Mouse (Mus musculus) neural tube, embryonic 11.5 days (tissue): ENCODE measurements around the gene Foxo1. TPM values are rescaled to one million over a fixed set of nuclear protein-coding genes. Genes with fewer than 3 reads are reported as not detected.

Experiments used
- ATAC-seq: fragments of 200-750 bp; cut with Nextera tagmentation; 2 replicates; pipeline ENCODE4 v1.8.0; 2017; ENCODE audit warnings: moderate number of reproducible peaks, mild to moderate bottlenecking, moderate TSS enrichment, moderate library complexity; ENCODE audit not compliant: insufficient read depth, low FRiP score, low TSS enrichment
- DNase-seq: peaks from one replicate; pipeline ENCODE4 v3.0.0-alpha.2; 2015; ENCODE audit warnings: low spot score
- H3K27ac ChIP-seq: fragments of 300-500 bp; sonication (generic); 2 replicates; pipeline ENCODE4 v1.5.1; 2014; ENCODE audit warnings: low read depth, mild to moderate bottlenecking, low read length
- H3K27me3 ChIP-seq: fragments of 300-500 bp; sonication (generic); 2 replicates; pipeline ENCODE4 v1.6.1; 2014; ENCODE audit warnings: mild to moderate bottlenecking, low read length, mixed read lengths; ENCODE audit not compliant: control insufficient read depth, insufficient read depth
- H3K36me3 ChIP-seq: fragments of 300-500 bp; sonication (generic); 2 replicates; pipeline ENCODE4 v1.6.1; 2014; ENCODE audit warnings: mild to moderate bottlenecking, low read length, moderate library complexity, mixed read lengths; ENCODE audit not compliant: control insufficient read depth, insufficient read depth
- H3K4me1 ChIP-seq: fragments of 300-500 bp; sonication (generic); 2 replicates; pipeline ENCODE4 v1.6.1; 2014; ENCODE audit warnings: low read length, mixed read lengths; ENCODE audit not compliant: control insufficient read depth, insufficient read depth
- H3K4me2 ChIP-seq: fragments of 300-500 bp; sonication (generic); 2 replicates; pipeline ENCODE4 v1.6.1; 2014; ENCODE audit warnings: low read depth, mild to moderate bottlenecking, moderate library complexity
- H3K4me3 ChIP-seq: fragments of 300-500 bp; sonication (generic); 2 replicates; pipeline ENCODE4 v1.5.1; 2014; ENCODE audit warnings: low read depth, low read length
- H3K9ac ChIP-seq: fragments of 300-500 bp; sonication (generic); 2 replicates; pipeline ENCODE4 v1.6.1; 2014; ENCODE audit warnings: mild to moderate bottlenecking, low read length
- H3K9me3 ChIP-seq: fragments of 300-500 bp; sonication (generic); 2 replicates; pipeline ENCODE4 v1.6.1; 2016; ENCODE audit warnings: low read length; ENCODE audit not compliant: control insufficient read depth
- WGBS: fragments of 180-500 bp; shearing (Covaris S2); extraction: QIAGEN DNeasy Blood & Tissue Kit; methylation state at CpG from one replicate; pipeline ENCODE4 v1.1.7; 2014; 5-methylcytosine and 5-hydroxymethylcytosine counted together
- polyA plus RNA-seq: library from polyadenylated mRNA; unstranded; fragments of >200 nt; fragmentation: Nextera tagmentation; extraction: Ambion mirVana; gene quantifications from 2 replicates; pipeline ENCODE4 v1.2.1, GENCODE M21; 2014

The Foxo1 gene
- polyA plus RNA-seq, 1 experiment from 2014 or later: 4.2 TPM

DNA sequence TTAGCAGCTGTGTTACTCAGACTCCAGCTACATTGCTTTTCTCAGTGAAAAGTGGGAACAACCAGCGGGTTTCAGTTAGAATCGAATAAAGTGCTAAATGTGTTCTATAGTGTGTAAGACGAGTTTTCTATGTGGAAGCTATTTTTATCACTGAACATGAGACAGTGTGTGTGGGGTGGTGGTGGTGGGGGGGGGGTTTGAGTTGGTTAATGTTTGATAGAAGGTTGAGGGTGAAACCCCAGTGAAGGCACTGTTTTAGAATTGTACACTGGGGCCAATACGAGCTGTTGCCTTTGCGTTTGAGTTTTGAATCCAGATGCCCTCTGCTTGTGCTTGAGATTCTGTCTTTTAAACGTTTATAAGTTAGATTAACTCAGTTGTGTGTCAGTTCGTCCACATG, 24.4 kb downstream of the Foxo1 start:
- H3K4me2 ChIP-seq: no peak overlapping the region
- no peaks in the 10 kb centered on the region for H3K4me1 ChIP-seq
- no peaks in the 10 kb centered on the region for H3K36me3 ChIP-seq
- ATAC-seq: no peak
- no peak overlapping the region for H3K27ac ChIP-seq
- 82% methylated on average over 7 of the region's 7 CpGs for WGBS
- H3K27me3 ChIP-seq: no peaks in the 10 kb centered on the region
- no peak for DNase-seq
- H3K4me3 ChIP-seq: no peak overlapping the region
- H3K9me3 ChIP-seq: no peaks in the 10 kb centered on the region
- no peak overlapping the region for H3K9ac ChIP-seq

DNA sequence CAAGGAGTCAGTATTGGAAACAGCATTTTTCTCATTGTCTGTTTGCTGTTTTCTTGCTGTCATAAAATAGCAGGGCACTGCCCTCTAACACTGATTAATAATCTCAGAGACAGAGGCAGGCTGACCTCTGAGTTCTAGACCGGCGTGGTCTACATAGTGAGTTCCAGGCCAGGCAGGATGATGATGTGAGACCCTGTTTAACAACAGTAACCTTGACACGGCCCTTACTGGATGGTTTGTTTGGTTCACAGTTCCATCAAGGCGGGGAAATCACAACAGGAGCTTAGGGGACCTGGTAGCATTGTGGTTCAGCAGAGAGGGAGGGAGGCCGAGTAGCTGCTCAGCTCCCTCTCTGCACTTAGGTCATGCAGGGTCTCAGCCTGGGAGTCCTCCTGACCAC, 25.8 kb downstream of the Foxo1 start:
- Histone ChIP-seq H3K27ac (no peak overlapping the region), H3K9ac (no peak overlapping the region), H3K27me3 (no peaks in the 10 kb centered on the region), H3K4me2 (no peak overlapping the region), H3K4me3 (no peak overlapping the region), H3K36me3 (no peaks in the 10 kb centered on the region), H3K4me1 (no peaks in the 10 kb centered on the region), H3K9me3 (no peaks in the 10 kb centered on the region)
- DNase-seq: no peak
- ATAC-seq: no peak
- WGBS: 59% methylated on average over 5 of the region's 5 CpGs

DNA sequence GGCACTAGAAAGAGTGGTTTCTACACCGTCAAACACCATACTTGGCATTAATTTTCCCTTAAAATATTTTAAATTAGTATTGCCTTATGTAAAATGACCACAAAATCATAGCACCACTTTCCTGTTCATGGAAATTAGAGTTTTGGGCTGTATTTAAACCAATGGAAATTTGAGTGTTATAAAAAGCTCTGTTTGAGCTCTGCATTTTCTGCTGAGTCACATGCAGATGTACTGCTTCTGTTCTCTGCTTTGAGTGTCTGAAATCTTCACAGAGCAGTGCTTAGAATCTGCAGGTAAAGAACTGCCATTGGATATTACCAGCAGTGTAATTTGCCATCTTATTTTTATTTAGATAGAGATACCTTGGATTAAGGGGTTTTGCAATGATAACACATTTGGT, 27.6 kb downstream of the Foxo1 start:
- Histone ChIP-seq H3K4me2 (no peak overlapping the region), H3K9me3 (no peaks in the 10 kb centered on the region), H3K4me3 (no peak overlapping the region), H3K9ac (no peak overlapping the region), H3K27me3 (no peaks in the 10 kb centered on the region), H3K4me1 (peaks cover 5% of the 10 kb centered on the region; the same call in 1 of the 2 replicates), H3K27ac (no peak overlapping the region), H3K36me3 (no peaks in the 10 kb centered on the region)
- 68% methylated on average over 1 of the region's 1 CpGs for WGBS
- DNase-seq (no peak), ATAC-seq (no peak)

DNA sequence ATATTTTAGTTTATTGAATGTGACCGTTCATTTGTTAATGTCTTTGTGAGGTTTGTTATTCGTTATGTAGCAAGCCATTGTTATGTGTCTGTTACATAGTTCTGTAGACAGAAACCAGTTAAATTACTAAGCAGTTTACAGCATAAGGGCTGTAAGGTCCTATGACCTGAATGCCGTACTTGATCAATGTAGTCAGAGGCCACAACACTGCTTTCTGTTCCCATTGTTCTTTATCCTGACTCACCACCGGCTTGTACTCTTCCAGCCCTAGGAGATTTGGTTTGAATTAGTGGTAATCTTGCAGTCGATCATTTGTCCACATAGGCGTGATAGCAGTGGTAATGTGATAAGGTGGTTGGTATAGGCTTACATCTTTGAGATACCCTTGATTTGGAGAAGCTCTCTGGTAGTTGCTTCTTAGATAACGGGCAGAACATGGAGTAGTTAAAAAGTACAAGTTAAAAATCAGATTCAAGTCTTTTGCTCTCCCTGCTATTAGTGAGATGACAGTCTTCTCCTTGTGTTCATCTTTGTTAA, 28.2 kb downstream of the Foxo1 start:
- Histone ChIP-seq H3K4me2 (no peak overlapping the region), H3K4me1 (peaks cover 5% of the 10 kb centered on the region; the same call in 1 of the 2 replicates), H3K9me3 (no peaks in the 10 kb centered on the region), H3K36me3 (no peaks in the 10 kb centered on the region), H3K9ac (no peak overlapping the region), H3K27me3 (no peaks in the 10 kb centered on the region), H3K4me3 (no peak overlapping the region), H3K27ac (no peak overlapping the region)
- DNase-seq: no peak
- ATAC-seq: no peak
- 78% methylated on average over 7 of the region's 7 CpGs for WGBS

DNA sequence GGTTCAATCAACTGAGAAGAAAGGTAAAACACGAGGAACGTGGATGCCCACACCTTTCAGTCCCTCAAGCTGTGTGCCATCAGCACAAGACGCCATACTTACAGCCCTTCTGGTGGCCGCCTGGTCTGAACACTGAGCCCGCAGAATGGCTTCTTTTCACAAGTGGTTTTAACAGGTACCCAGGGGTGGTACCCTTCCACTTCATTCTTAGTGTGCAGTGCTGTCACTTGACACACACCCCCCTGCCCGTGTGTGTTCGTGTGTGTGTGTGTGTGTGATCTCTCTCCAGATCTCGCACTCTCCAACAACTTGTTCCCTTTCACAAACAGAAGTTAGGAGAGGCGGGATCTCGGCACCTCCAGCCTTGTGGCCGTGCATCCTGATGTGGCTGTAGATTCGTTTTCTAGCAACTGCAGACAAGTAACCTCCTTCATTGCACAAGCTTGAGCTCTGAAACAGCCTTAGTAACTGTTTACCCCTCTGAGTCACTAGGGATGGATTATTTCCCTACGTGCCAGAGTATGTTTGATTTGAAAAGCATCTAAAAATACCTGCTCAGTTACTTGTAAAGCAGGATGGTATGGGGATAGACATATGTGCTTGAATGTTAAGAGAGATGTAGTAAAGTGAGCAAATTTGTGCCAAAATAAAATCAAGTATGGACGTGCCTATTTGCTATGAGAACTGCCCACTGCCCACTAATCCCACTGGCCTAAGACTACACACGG, 29.3 kb downstream of the Foxo1 start:
- no peaks in the 10 kb centered on the region for H3K9me3 ChIP-seq
- no peak overlapping the region for H3K9ac ChIP-seq
- H3K36me3 ChIP-seq: no peaks in the 10 kb centered on the region
- H3K27me3 ChIP-seq: no peaks in the 10 kb centered on the region
- no peak overlapping the region for H3K27ac ChIP-seq
- no peak for ATAC-seq
- no peak overlapping the region for H3K4me2 ChIP-seq
- 80% methylated on average over 15 of the region's 15 CpGs for WGBS
- DNase-seq: no peak
- peaks cover 5% of the 10 kb centered on the region; the same call in 1 of the 2 replicates for H3K4me1 ChIP-seq
- no peak overlapping the region for H3K4me3 ChIP-seq

DNA sequence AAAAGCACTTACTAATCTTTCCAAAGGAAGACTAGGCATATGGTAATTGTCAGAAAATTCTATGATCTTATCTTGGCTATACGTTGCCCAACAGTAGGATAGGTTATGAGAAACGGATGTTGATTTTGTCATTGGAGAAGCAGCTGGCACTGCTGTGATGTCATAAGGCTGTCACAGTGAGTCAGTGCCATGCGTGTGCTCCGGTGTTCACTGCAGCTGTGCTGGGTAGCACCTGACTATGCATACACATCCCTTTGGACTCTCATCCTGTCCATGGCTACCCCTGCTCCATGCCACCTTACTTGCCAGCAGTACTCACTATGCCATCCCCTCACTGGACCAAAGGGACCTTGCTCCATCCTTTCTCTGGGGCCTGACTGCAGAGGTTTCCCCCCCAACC, 30.5 kb downstream of the Foxo1 start:
- ATAC-seq (no peak), DNase-seq (no peak)
- 78% methylated on average over 4 of the region's 4 CpGs for WGBS

DNA sequence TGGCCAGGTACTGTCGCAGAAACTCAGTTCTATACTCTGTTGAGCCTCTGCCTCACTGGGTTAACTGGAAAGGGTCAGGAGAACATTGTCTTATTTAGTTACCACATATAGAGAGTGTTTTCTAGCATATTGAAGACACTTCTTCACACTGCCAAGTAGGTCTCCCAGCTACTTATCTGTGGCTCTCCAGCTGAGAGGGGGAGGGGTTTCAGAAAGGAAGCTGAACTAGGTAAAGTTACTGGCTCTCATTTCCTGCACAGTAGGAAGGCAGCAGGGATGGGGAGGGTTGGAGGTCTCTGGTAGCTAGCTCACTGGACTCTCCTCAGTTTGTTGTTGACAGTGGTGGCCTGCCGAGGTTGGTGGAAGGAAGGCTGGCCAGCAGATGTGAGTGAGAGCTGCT, 31.2 kb downstream of the Foxo1 start:
- Histone ChIP-seq H3K4me3 (no peak overlapping the region), H3K36me3 (no peaks in the 10 kb centered on the region), H3K27me3 (no peaks in the 10 kb centered on the region), H3K4me2 (no peak overlapping the region), H3K4me1 (peaks cover 5% of the 10 kb centered on the region; the same call in 1 of the 2 replicates), H3K9ac (no peak overlapping the region), H3K27ac (no peak overlapping the region), H3K9me3 (no peaks in the 10 kb centered on the region)
- DNase-seq (no peak), ATAC-seq (no peak)
- 57% methylated on average over 2 of the region's 2 CpGs for WGBS

More for the DNA sequence above, 30.5 kb downstream of the Foxo1 start:
- Histone ChIP-seq H3K27me3 (no peaks in the 10 kb centered on the region), H3K9me3 (no peaks in the 10 kb centered on the region), H3K27ac (no peak overlapping the region), H3K4me2 (no peak overlapping the region), H3K36me3 (no peaks in the 10 kb centered on the region), H3K9ac (no peak overlapping the region), H3K4me1 (peaks cover 5% of the 10 kb centered on the region; the same call in 1 of the 2 replicates), H3K4me3 (no peak overlapping the region)

DNA sequence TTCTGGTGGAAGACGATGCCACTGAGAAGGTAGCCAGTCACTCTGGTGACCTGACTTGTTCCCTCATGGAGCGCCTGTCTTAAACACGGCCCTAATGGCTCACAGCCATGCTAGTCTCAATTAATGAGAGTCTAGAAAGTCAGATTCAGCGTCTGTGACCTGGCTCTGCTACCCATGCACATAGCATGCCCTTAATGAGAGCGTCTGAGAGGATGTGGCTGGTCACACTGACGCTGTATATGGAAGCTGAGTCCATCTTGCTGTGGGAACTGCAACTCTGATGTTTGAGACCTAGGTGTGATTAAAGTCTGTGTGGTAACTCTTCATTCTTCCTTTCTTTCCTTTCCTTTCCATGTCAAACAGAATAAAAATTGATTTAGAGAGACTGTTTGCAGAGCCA, 32.4 kb downstream of the Foxo1 start:
- H3K9me3 ChIP-seq: no peaks in the 10 kb centered on the region
- no peak overlapping the region for H3K4me3 ChIP-seq
- DNase-seq (no peak), ATAC-seq (no peak)
- no peaks in the 10 kb centered on the region for H3K27me3 ChIP-seq
- no peak overlapping the region for H3K27ac ChIP-seq
- WGBS: 83% methylated on average over 6 of the region's 6 CpGs
- H3K4me2 ChIP-seq: no peak overlapping the region
- no peak overlapping the region for H3K9ac ChIP-seq
- H3K4me1 ChIP-seq: peaks cover 5% of the 10 kb centered on the region; the same call in 1 of the 2 replicates
- no peaks in the 10 kb centered on the region for H3K36me3 ChIP-seq

DNA sequence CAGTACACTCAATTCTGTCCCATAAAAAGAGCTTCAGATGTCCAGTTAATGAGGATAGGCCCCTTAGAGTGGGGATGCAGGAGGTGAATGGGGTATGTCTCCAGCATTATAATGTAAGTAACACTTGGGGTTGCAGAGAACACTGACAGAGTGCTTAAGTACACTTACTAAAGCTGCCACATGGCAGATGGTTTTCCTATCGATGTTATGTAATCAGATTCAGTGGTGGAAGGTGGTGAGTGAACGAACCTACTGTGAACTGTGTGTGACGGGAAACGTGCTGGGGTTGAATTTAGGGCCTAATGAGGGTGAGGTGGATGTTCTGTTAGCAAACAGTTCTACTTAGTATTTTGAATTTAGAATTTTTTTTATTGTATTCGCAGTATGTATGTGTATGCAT, 35.2 kb downstream of the Foxo1 start:
- no peak for ATAC-seq
- Histone ChIP-seq H3K4me1 (peaks cover 5% of the 10 kb centered on the region; the same call in 1 of the 2 replicates), H3K27ac (no peak overlapping the region), H3K36me3 (no peaks in the 10 kb centered on the region), H3K4me2 (no peak overlapping the region), H3K9ac (no peak overlapping the region), H3K27me3 (no peaks in the 10 kb centered on the region), H3K9me3 (no peaks in the 10 kb centered on the region), H3K4me3 (no peak overlapping the region)
- DNase-seq: no peak
- 81% methylated on average over 5 of the region's 5 CpGs for WGBS
